Mouse (Mus musculus) activated CD4-positive, CD25-positive, alpha-beta regulatory T cell, adult 4 months (primary cell): ENCODE results near the gene Ogdhl. TPM values are rescaled to one million over a fixed set of nuclear protein-coding genes. Genes with fewer than 3 reads are reported as not detected.
"Not testable (repeated sequence)": the region's sequence is repeated elsewhere in the genome, so short reads cannot be mapped to it uniquely, and the experiment has no call there.

Experiments used
- ATAC-seq: one replicate; pipeline ENCODE4 v1.8.0; 2017
- polyA plus RNA-seq, 2 experiments: library from polyadenylated mRNA; unstranded; fragments of 100-300 nt; shearing (Covaris generic); gene quantifications; one replicate each; pipeline ENCODE4 v1.2.1; 2017

Ogdhl gene
- under 1 TPM in 1 of 2 experiments, not detected in 1; 0.09 TPM for polyA plus RNA-seq

DNA sequence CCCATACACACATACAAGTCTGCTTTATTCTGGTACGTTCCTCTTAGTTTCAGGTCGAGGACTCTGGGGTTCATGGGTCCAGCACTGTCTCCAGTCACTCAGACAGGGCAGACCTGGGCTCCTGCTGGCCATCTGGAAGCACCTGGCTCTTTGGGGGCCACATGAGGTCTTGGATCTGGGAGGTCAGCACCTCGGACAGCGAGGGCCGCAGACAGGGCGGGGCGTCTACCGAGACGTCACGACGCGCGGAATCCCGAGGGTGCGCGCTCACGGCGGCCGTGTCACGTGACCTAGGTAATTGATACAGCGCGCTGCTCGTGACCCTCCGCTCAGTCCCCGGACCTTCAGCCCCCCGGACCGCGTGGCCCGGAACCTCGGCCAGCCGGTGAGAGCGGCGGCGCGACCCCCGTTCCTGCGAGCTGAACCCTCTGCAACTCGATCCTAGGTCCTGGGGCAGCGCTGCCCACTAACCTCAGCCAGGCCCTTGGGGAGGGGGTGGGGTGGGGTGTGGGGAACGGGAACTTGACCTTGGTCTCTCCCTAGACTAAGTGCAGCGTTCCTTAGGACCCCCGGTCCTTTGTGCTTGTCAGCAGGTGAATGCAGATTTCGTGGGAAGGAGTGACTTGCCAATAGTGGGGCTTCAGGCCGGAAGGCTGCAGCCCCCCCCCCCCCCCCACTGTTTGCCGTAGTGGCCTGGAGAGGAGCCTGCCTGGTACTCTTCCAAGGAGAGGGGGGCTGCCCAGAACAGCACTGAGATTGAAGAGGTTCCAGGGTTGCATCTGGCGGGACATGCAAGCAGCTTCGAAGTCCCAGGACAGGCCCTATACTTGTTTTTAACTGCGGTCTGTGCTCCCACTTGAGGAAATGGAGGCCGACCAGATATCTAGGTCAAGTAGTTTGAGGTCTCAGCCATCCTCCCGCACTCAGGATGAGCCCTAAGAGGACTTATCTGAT lies at the start of gene Ogdhl:
TSS of gene Ogdhl (plus strand) at position 288 of the 954 bp plus-strand sequence.
- ATAC-seq: no peak

GRCm38 (mm10) chr14:32301622-32302021 lies 20.2 kb upstream of the Ogdhl start:
- no peak for ATAC-seq

DNA sequence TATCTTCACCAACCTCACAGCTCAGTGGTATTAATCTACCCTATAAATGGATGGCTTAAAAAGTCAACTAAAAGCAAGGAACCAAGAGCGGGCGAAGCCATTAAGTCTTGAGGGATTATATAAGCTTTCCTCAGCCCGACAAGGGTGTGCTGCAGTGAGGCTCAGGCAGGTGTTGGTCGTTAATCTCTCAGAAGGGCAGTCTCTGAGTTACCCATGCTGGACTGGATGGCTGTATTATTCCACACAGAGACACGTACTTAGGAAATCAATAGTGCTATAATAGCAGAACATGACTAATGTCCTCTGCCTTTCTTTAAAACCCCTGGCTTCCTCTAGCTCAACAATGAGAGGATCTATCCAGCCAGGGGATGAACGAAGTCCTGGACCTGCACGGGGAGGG lies 19.4 kb upstream of the Ogdhl start:
- no peak for ATAC-seq

GRCm38 (mm10) chr14:32304921-32305320 lies 16.9 kb upstream of the Ogdhl start:
- no peak for ATAC-seq

DNA sequence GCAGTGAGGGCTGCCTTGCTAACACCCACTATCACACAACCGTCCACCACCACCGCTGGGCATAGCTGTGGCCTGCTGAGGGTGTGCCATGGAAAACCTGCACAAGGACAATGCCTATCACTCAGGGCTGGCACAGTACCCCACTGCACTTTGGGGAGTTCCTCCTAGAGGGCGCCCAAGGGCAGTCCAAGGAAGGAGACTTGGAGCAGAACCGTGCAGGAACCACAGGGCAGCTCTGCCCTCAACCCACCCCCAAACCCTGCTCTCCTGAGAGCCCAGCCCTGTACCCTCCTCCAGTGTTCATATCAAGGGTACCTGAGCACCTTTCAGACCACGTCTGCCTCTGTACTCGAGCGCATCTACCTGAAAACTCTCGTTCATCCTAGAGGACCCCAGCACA lies 11.9 kb upstream of the Ogdhl start:
- no peak for ATAC-seq

GRCm38 (mm10) chr14:32311381-32312035 lies 10.3 kb upstream of the Ogdhl start:
- ATAC-seq: no peak

DNA sequence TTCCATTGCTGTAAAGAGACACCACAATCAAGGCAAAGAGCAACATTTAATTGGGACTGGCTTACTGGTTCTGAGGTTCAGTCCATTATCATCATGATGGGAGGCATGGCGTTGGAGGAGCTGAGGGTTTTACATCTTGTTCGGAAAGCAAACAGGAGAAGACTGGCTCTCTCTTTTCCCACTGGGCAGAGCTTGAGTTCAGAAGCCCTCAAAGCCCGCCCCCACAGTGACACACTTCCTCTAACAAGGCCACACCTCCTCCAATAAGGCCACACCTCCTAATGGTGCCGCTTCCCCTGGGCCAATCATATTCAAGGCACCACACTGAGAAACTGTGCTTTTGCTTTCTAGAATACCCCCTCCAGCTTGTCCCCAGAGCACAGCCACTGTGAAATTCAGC lies 4.0 kb upstream of the Ogdhl start:
- no peak for ATAC-seq

DNA sequence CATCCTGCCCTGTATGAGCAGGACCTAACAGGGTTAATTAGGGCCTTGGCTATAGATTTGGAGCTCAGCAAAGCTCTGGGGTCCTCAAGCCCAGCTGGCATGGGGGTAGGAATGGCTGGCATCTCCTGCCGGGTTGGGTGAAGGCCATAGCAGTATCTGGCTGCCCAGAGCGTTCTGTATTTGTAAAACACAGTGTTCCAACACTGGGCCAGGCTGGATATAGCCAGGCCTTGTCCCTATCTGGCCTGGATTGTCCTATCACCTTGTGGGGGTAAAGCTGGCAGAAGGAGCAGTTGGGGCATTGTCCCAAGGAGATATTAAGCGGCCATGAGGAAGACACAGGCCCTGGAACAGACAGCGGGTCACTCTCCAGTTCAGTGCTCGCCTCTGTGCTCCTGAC lies 1.4 kb downstream of the Ogdhl start:
- ATAC-seq: no peak

DNA sequence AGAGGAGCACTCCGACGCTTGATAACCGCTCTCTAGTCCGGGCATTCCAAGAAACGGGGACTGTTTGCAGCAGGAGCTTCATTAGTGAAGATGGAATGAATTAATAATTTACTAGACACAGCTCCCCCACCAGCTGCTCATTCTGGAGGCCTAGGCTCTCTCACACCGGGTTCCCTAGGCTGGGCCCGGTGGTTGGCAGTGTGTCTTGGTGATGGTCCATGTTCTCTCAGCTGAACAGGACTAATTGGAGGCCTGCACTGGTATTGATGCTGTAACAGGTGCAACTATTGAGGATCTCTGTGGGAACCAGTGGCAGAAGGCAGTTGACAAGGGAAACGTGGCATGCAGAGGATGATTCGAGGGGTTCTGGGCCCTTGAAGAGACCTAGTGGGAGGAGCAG lies 5.5 kb downstream of the Ogdhl start:
- ATAC-seq: no peak

DNA sequence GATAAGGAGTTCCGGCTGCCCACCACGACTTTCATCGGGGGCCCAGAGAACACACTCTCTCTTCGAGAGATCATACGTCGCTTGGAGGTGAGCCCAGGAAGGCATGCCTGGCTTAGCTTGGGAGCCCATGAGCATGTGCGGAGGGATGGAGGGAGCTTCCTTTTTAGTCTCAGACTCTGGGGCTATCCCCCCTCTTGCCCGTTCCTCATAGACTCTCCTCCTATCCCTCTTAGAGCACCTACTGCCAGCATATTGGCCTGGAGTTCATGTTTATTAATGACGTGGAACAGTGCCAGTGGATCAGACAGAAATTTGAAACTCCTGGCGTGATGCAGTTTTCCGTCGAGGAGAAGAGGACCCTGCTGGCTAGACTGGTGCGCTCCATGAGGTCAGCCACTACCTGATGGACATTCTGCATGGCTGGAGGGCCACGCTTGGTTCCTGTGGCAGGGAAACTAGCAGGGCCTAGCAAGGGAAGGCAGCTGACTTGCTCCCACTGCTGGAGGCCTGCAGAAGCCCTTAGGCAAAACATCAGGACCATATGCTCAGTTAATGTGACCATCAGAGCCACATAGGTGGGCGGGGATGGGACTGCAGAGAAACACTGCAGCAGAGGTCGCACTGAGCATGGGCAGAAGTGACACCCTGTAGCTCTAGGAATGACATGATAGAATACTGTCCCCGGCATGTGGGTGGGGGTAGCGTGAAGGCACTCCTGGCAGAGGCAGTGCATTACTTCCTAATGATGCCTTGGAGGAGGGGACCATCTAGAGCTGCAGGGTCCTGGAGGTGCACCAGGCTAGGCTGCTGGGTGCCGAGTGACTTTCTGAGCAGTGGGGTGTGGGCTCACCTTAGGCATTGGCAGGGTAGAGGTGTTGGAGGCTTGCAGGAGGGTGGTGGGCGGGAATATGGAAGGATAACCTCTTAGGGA lies 11.0 kb downstream of the Ogdhl start:
- ATAC-seq: no peak

- no peak for ATAC-seq
Observed at GRCm38 (mm10) chr14:32336021-32336420, 14.2 kb downstream of the Ogdhl start.

DNA sequence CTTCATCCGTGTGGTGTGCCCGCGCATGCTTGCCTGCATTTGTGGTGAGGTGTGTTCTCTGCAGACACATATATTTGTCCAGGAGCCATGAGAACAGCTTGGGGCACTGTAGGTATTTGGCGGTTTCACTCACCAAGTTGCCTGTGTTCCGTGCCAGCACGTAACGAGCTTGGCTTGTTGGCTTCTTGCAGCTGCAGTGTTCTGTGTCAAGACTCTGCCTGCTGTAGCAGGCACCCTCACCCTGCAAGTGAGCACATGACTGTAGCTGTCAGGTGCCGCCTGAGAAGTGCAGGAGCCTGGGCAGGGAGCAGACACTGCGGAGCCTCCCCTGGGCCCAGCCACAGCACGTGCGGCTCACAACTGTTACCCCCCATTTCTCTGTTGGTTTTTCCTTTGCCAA lies 14.7 kb downstream of the Ogdhl start:
- no peak for ATAC-seq

DNA sequence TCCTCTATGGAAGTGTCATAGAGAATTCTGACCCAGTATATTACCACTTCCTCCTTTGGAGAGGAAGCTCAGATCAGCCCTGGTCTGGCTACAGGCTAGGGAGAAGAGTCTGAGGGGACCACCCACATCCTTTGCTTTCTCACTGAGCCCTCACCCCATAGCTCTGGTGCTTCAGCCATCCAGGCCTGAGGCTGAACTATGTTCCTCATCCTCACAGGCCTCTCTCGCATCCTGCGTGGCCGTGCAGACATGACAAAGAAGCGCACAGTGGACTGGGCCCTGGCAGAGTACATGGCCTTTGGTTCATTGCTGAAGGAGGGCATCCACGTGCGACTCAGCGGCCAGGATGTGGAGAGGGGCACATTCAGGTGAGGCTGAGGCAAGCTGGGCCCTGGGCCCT lies 20.0 kb downstream of the Ogdhl start:
- no peak for ATAC-seq

GRCm38 (mm10) chr14:32344176-32344575 lies 22.4 kb downstream of the Ogdhl start:
- no peak for ATAC-seq

DNA sequence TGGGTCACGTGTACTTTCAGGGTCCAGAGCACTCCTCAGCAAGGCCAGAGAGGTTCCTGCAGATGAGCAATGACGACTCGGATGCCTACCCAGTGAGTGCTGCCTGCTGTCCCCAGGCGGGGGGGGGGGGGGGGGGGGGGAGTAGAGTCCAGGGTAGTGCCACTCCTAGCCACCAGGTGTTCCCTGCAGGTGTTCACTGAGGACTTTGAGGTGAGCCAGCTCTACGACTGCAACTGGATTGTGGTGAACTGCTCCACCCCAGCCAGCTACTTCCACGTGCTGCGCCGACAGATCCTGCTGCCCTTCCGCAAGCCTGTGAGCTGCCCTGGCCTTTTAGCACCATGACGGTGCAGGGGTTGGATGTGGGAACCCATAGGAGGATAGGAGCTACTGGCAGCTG lies 22.9 kb downstream of the Ogdhl start:
- no peak for ATAC-seq

- no peak for ATAC-seq
Observed at GRCm38 (mm10) chr14:32347307-32347706, 25.5 kb downstream of the Ogdhl start.

DNA sequence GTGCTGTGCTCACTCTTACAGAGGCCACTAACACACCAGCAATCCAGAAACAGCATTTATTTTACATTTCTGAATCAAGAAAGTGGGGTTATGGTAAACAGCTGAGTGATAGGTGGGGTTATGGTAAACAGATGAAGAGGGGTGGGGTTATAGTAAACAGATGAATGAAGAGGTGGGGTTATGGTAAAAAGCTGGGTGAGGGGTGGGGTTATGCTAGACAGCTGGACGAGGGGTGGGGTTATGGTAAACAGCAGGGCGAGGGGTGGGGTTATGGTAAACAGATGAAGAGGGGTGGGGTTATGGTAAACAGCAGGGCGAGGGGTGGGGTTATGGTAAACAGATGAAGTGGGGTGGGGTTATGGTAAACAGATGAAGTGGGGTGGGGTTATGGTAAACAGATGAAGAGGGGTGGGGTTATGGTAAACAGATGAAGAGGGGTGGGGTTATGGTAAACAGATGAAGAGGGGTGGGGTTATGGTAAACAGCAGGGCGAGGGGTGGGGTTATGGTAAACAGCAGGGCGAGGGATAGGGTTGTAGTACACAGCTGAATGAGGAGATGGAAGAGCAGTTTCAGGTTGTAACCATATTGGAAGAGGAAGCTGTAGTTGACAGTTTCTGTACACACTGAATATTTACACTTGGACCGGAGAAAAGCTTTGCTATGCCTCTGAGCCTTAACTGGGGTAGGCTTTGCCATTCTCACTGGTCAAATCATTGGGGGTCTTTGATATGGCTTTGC lies 29.5 kb downstream of the Ogdhl start:
- ATAC-seq: not testable (repeated sequence)

- no peak for ATAC-seq
Observed at GRCm38 (mm10) chr14:32364359-32364758, 42.5 kb downstream of the Ogdhl start.

GRCm38 (mm10) chr14:32369756-32370155 lies 47.9 kb downstream of the Ogdhl start:
- no peak for ATAC-seq

GRCm38 (mm10) chr14:32372510-32372909 lies 50.7 kb downstream of the Ogdhl start:
- no peak for ATAC-seq

- ATAC-seq: no peak
Observed at GRCm38 (mm10) chr14:32379395-32380098, 57.7 kb downstream of the Ogdhl start.
